Mouse (Mus musculus) embryonic fibroblast, embryonic 13.5 days (primary cell): ENCODE data around the gene Adk.

ENCODE experiments used
- CTCF ChIP-seq: IDR thresholded peaks from 2 replicates; pipeline ENCODE4 v1.5.1; 2011; ENCODE audit warnings: mild to moderate bottlenecking, control low read depth, low read length, moderate library complexity, borderline replicate concordance; ENCODE audit not compliant: insufficient read depth
- POLR2A ChIP-seq: IDR thresholded peaks from 2 replicates; pipeline ENCODE4 v1.6.1; 2011; ENCODE audit warnings: low read depth, mild to moderate bottlenecking, control low read depth, low read length, moderate library complexity

GRCm38 (mm10) chr14:21152055-21152454, 99.7 kb downstream of the Adk start:
- TF ChIP-seq CTCF, result no peak
- no peak for TF ChIP-seq POLR2A
